23 mouse cellular contexts compared by ENCODE assay signal in the genomic region with DNA sequence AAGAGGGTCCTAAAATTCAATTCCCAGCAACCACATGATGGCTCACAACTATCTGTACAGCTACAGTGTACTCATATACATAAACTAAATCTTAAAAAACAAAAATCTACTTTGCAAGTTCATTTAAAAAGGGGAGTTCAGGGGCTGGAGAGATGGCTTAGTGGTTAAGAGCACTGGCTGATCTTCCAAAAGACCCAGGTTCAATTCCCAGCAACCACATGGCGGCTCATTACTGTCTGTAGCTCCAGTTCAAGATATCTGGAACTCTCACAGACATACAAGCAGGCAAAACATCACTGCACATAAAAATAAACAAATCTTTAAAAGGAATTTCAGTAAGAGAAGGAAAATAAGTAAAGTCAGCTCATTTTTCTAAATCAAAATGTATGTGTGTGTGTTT.
"Had no signal": no experiment of that assay in that cellular context is flagged by ENCODE, and none has a peak within 500 bp of the region (broad histone marks: within the 10 kb centered on the region; RNA-seq: fewer than 3 reads in every experiment).

No protein-coding gene starts in this region.

- H3K9me3 ChIP-seq: forebrain, embryonic 15.5 days; hindbrain, embryonic 13.5 days; hindbrain, embryonic 15.5 days; kidney, embryonic 15.5 days; limb, embryonic 13.5 days; limb, embryonic 15.5 days; liver, embryonic 12.5 days had no signal

- H3K9ac ChIP-seq: forebrain, embryonic 15.5 days; forebrain, postnatal 0 days; hindbrain, embryonic 13.5 days; hindbrain, embryonic 15.5 days; kidney, embryonic 15.5 days; limb, embryonic 13.5 days; limb, embryonic 15.5 days; liver, embryonic 12.5 days; liver, embryonic 14.5 days had no signal

- H3K27me3 ChIP-seq: forebrain, embryonic 15.5 days; hindbrain, embryonic 13.5 days; hindbrain, embryonic 15.5 days; kidney, embryonic 15.5 days; limb, embryonic 13.5 days; limb, embryonic 15.5 days; liver, embryonic 12.5 days had no signal

- H3K4me3 ChIP-seq: forebrain, embryonic 15.5 days; hindbrain, embryonic 13.5 days; hindbrain, embryonic 15.5 days; kidney, embryonic 15.5 days; limb, embryonic 13.5 days; limb, embryonic 15.5 days; liver, embryonic 12.5 days had no signal

- H3K4me1 ChIP-seq: forebrain, embryonic 15.5 days; hindbrain, embryonic 13.5 days; hindbrain, embryonic 15.5 days; kidney, embryonic 15.5 days; limb, embryonic 13.5 days; limb, embryonic 15.5 days; liver, embryonic 12.5 days had no signal

- ATAC-seq: forebrain, embryonic 15.5 days; forebrain, postnatal 0 days; hindbrain, postnatal 0 days; intestine, embryonic 16.5 days; liver, embryonic 12.5 days had no signal

- DNase-seq: forebrain, postnatal 0 days; gastrocnemius, postnatal 14 days; gastrocnemius, postnatal 36 days; heart, postnatal 10 days; kidney, adult 11 months; kidney, adult 2 months; kidney, adult 9 months; kidney, postnatal 14 days; kidney, postnatal 36 days; layer of hippocampus, adult 9-11 months; layer of hippocampus, postnatal 36 days; left cerebral cortex, postnatal 4 days had no signal

- H3K4me2 ChIP-seq: forebrain, embryonic 15.5 days; hindbrain, embryonic 13.5 days; hindbrain, embryonic 15.5 days; kidney, embryonic 15.5 days; limb, embryonic 13.5 days; limb, embryonic 15.5 days; liver, embryonic 12.5 days had no signal

- H3K27ac ChIP-seq: forebrain, embryonic 15.5 days; hindbrain, embryonic 13.5 days; hindbrain, embryonic 15.5 days; hindbrain, postnatal 0 days; kidney, embryonic 15.5 days; kidney, postnatal 0 days; limb, embryonic 13.5 days; limb, embryonic 15.5 days; liver, embryonic 12.5 days; liver, embryonic 14.5 days had no signal
